Mouse (Mus musculus): ENCODE measurements around the gene Wdr81. TPM values are rescaled to one million over a fixed set of nuclear protein-coding genes. Genes with fewer than 3 reads are reported as not detected.

The Wdr81 gene
- polyA plus RNA-seq (2014; fragmentation: Nextera tagmentation; extraction: Ambion mirVana), result 4.1 and 4.6 TPM in 2 replicates

GRCm38 (mm10) chr11:75453991-75454930, at the start of gene Wdr81:
Wdr81 (minus strand) TSS chr11:75454717.
- H3K4me3 ChIP-seq (ENCODE audit: low read depth, low read length), result peak within 1 kb of the TSS; percentile 62
- H3K36me3 ChIP-seq (ENCODE audit: insufficient read depth), result peaks cover 3% of the 10 kb centered on the region; the same call in 1 of the 2 replicates
- ATAC-seq (ENCODE audit: insufficient read depth), result peak; percentile 94
- H3K27me3 ChIP-seq (ENCODE audit: insufficient read depth, low read length), result no peaks in the 10 kb centered on the region
- no peaks in the 10 kb centered on the region for H3K9me3 ChIP-seq (ENCODE audit: low read depth, low read length)
- H3K27ac ChIP-seq (ENCODE audit: low read depth), result peak within 1 kb of the TSS; percentile 72; the same call in 1 of the 2 replicates
- 2% methylated on average over 56 of the region's 56 CpGs for WGBS
- H3K4me1 ChIP-seq (ENCODE audit: insufficient read depth), result peaks cover 7% of the 10 kb centered on the region
- DNase-seq, result peak; percentile 96
- peak within 1 kb of the TSS; percentile 63 for H3K9ac ChIP-seq
- peak; percentile 64 for TF ChIP-seq CTCF (IDR thresholded peaks at IDR 0.05; ENCODE audit: low read depth)
- peak within 1 kb of the TSS; percentile 100 for H3K4me2 ChIP-seq

- Histone ChIP-seq H3K4me2 (no peak overlapping the region), H3K4me3 (ENCODE audit: low read depth, low read length) (no peak overlapping the region), H3K36me3 (ENCODE audit: insufficient read depth) (peaks cover 100% of the 10 kb centered on the region), H3K9me3 (ENCODE audit: low read depth, low read length) (no peaks in the 10 kb centered on the region), H3K9ac (no peak overlapping the region), H3K27ac (ENCODE audit: low read depth) (no peak overlapping the region), H3K27me3 (ENCODE audit: insufficient read depth, low read length) (no peaks in the 10 kb centered on the region), H3K4me1 (ENCODE audit: insufficient read depth) (no peaks in the 10 kb centered on the region)
- ATAC-seq (ENCODE audit: insufficient read depth) (no peak), DNase-seq (no peak)
- TF ChIP-seq CTCF (IDR thresholded peaks at IDR 0.05; ENCODE audit: low read depth), result no peak
- 64% methylated on average over 1 of the region's 1 CpGs for WGBS
These were observed 43.6 kb upstream of the Wdr81 start for GRCm38 (mm10) chr11:75498126-75498525.

GRCm38 (mm10) chr11:75494296-75495049, 40.0 kb upstream of the Wdr81 start:
- Histone ChIP-seq H3K36me3 (ENCODE audit: insufficient read depth) (peaks cover 100% of the 10 kb centered on the region), H3K4me1 (ENCODE audit: insufficient read depth) (no peaks in the 10 kb centered on the region), H3K9ac (no peak overlapping the region), H3K27ac (ENCODE audit: low read depth) (no peak overlapping the region), H3K4me3 (ENCODE audit: low read depth, low read length) (no peak overlapping the region), H3K27me3 (ENCODE audit: insufficient read depth, low read length) (no peaks in the 10 kb centered on the region), H3K4me2 (no peak overlapping the region), H3K9me3 (ENCODE audit: low read depth, low read length) (no peaks in the 10 kb centered on the region)
- 88% methylated on average over 10 of the region's 10 CpGs for WGBS
- TF ChIP-seq CTCF (IDR thresholded peaks at IDR 0.05; ENCODE audit: low read depth), result no peak
- DNase-seq (no peak), ATAC-seq (ENCODE audit: insufficient read depth) (no peak)

GRCm38 (mm10) chr11:75487496-75487895, 33.0 kb upstream of the Wdr81 start:
- H3K36me3 ChIP-seq (ENCODE audit: insufficient read depth), result peaks cover 42% of the 10 kb centered on the region
- DNase-seq (no peak), ATAC-seq (ENCODE audit: insufficient read depth) (no peak)
- peak overlapping the region; percentile 100 for H3K4me3 ChIP-seq (ENCODE audit: low read depth, low read length)
- no peak overlapping the region for H3K27ac ChIP-seq (ENCODE audit: low read depth)
- H3K27me3 ChIP-seq (ENCODE audit: insufficient read depth, low read length), result no peaks in the 10 kb centered on the region
- H3K9me3 ChIP-seq (ENCODE audit: low read depth, low read length), result no peaks in the 10 kb centered on the region
- TF ChIP-seq CTCF (IDR thresholded peaks at IDR 0.05; ENCODE audit: low read depth), result no peak
- peaks cover 8% of the 10 kb centered on the region for H3K4me1 ChIP-seq (ENCODE audit: insufficient read depth)
- H3K4me2 ChIP-seq, result peak overlapping the region; percentile 85
- H3K9ac ChIP-seq, result peak overlapping the region; percentile 94
- 35% methylated on average over 6 of the region's 6 CpGs for WGBS

GRCm38 (mm10) chr11:75486601-75487285, 32.2 kb upstream of the Wdr81 start, which contains the start of gene Prpf8:
Prpf8 (plus strand) TSS chr11:75486816.
- Histone ChIP-seq H3K4me3 (ENCODE audit: low read depth, low read length) (peak within 1 kb of the TSS; percentile 100), H3K27ac (ENCODE audit: low read depth) (peak within 1 kb of the TSS; percentile 71), H3K9me3 (ENCODE audit: low read depth, low read length) (no peaks in the 10 kb centered on the region), H3K4me1 (ENCODE audit: insufficient read depth) (peaks cover 8% of the 10 kb centered on the region), H3K27me3 (ENCODE audit: insufficient read depth, low read length) (no peaks in the 10 kb centered on the region), H3K9ac (peak within 1 kb of the TSS; percentile 94), H3K4me2 (peak within 1 kb of the TSS; percentile 85), H3K36me3 (ENCODE audit: insufficient read depth) (peaks cover 34% of the 10 kb centered on the region)
- DNase-seq (peak; percentile 99), ATAC-seq (ENCODE audit: insufficient read depth) (peak; percentile 100)
- WGBS, result under 1% methylated on average over 52 of the region's 52 CpGs
- no peak for TF ChIP-seq CTCF (IDR thresholded peaks at IDR 0.05; ENCODE audit: low read depth)

GRCm38 (mm10) chr11:75486192-75486591, 31.7 kb upstream of the Wdr81 start:
- H3K27ac ChIP-seq (ENCODE audit: low read depth), result no peak overlapping the region
- DNase-seq (no peak), ATAC-seq (ENCODE audit: insufficient read depth) (peak; percentile 45)
- peak overlapping the region; percentile 85 for H3K4me2 ChIP-seq
- no peak overlapping the region for H3K9ac ChIP-seq
- H3K27me3 ChIP-seq (ENCODE audit: insufficient read depth, low read length), result no peaks in the 10 kb centered on the region
- no peaks in the 10 kb centered on the region for H3K9me3 ChIP-seq (ENCODE audit: low read depth, low read length)
- TF ChIP-seq CTCF (IDR thresholded peaks at IDR 0.05; ENCODE audit: low read depth), result no peak
- peak overlapping the region; percentile 100 for H3K4me3 ChIP-seq (ENCODE audit: low read depth, low read length)
- 25% methylated on average over 3 of the region's 3 CpGs for WGBS
- H3K36me3 ChIP-seq (ENCODE audit: insufficient read depth), result peaks cover 29% of the 10 kb centered on the region
- peaks cover 8% of the 10 kb centered on the region for H3K4me1 ChIP-seq (ENCODE audit: insufficient read depth)
